Mouse (Mus musculus): ENCODE results near the gene Mbd3l2. TPM values are rescaled to one million over a fixed set of nuclear protein-coding genes. Genes with fewer than 3 reads are reported as not detected.
"Not testable (repeated sequence)": the region's sequence is repeated elsewhere in the genome, so short reads cannot be mapped to it uniquely, and the experiment has no call there.

The Mbd3l2 gene
- not detected in 2 replicates for polyA plus RNA-seq (2016; fragmentation: Nextera tagmentation; extraction: Ambion mirVana)

DNA sequence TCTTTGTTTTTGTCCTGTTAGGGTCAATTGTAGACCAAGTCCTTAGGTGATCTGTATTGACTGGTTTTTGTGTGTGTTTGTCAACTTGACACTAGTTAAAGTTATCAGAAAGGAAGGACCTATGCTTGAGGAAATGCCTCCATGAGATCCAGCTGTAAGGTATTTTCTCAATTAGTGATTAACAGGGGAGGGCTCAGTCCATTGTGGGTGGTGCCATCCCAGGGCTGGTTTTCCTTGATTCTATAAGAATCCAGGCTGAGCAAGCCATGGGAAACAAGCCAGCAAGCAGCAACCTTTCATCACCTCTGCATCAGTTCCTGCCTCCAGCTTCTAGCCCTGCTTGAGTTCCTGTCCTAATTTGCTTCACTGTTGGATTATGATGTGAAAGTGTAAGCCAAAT lies at the start of gene Mbd3l2:
Gene Mbd3l2 (plus strand): TSS at position 301 of the 400 bp plus-strand sequence.
- Histone ChIP-seq H3K27me3 (ENCODE audit: insufficient read depth, poor library complexity, severe bottlenecking) (no peaks in the 10 kb centered on the region), H3K4me3 (no peak within 1 kb of the TSS), H3K36me3 (no peaks in the 10 kb centered on the region), H3K9me3 (no peaks in the 10 kb centered on the region), H3K27ac (no peak within 1 kb of the TSS), H3K4me1 (replicated peaks) (no peaks in the 10 kb centered on the region)
- no peak for DNase-seq (ENCODE audit: low spot score)

DNA sequence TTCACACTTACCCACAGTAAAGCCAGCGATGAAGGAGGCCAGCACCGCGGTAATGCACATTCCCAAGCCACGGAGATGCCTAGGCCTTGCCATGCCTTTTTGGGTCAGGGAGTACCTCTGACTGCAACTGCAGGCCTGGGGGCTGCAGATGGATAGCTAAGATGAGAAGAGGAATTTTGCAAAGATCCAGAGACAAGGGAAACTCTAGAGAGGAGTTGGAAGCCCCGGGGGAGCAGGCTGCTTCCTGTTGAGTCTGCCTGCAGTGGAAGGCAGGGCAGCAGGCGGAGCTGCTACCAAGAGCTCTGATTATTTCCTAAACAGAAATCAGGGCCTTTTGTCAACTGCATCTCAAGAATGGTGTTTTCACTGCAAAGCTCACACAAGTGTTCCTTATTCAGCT lies 44.7 kb upstream of the Mbd3l2 start:
- peak; percentile 14 for DNase-seq (ENCODE audit: low spot score)
- H3K27ac ChIP-seq = no peak overlapping the region
- H3K4me1 ChIP-seq (replicated peaks) = no peaks in the 10 kb centered on the region
- 26% methylated on average over 6 of the region's 6 CpGs for WGBS
- H3K27me3 ChIP-seq (ENCODE audit: insufficient read depth, poor library complexity, severe bottlenecking) = no peaks in the 10 kb centered on the region
- no peak overlapping the region for H3K4me3 ChIP-seq
- H3K9me3 ChIP-seq = no peaks in the 10 kb centered on the region
- no peaks in the 10 kb centered on the region for H3K36me3 ChIP-seq

DNA sequence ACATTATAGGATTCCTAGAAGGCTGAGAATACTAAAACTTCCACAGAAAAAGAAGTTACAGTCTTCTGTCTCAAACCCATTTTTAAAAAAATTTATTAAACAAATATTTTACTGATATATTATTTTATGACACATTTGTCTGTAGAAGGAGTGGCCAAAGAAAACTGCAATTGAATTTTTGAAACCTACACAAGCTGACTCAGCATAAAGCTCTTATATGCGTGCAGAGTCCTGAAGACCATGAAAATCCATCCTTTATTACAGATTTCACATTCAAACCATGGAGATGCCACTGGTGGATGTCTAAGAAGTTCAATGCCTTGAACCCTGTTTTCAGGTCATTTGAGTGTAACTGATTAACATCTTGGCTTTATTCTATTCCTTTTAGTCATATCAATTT lies 30.8 kb upstream of the Mbd3l2 start:
- H3K4me1 ChIP-seq (replicated peaks) = no peaks in the 10 kb centered on the region
- H3K4me3 ChIP-seq = no peak overlapping the region
- no peak for DNase-seq (ENCODE audit: low spot score)
- no peak overlapping the region for H3K27ac ChIP-seq
- 72% methylated on average over 1 of the region's 1 CpGs for WGBS
- H3K36me3 ChIP-seq = no peaks in the 10 kb centered on the region
- H3K9me3 ChIP-seq = no peaks in the 10 kb centered on the region
- H3K27me3 ChIP-seq (ENCODE audit: insufficient read depth, poor library complexity, severe bottlenecking) = no peaks in the 10 kb centered on the region

- H3K27me3 ChIP-seq (ENCODE audit: insufficient read depth, poor library complexity, severe bottlenecking); H3K4me3 ChIP-seq; H3K36me3 ChIP-seq; DNase-seq (ENCODE audit: low spot score); H3K4me1 ChIP-seq (replicated peaks); H3K9me3 ChIP-seq; H3K27ac ChIP-seq: not testable (repeated sequence)
- WGBS = 74% methylated on average over 2 of the region's 2 CpGs
Observed at GRCm38 (mm10) chr9:18402895-18403294, 27.6 kb upstream of the Mbd3l2 start, which contains the start of gene Naalad2. Gene Naalad2 (minus strand): TSS chr9:18402995.

GRCm38 (mm10) chr9:18404118-18404517 lies 26.3 kb upstream of the Mbd3l2 start, which contains the start of gene Ubtfl1:
Gene Ubtfl1 (plus strand): TSS chr9:18404418.
- Histone ChIP-seq H3K27ac (no peak within 1 kb of the TSS), H3K4me1 (replicated peaks) (no peaks in the 10 kb centered on the region), H3K9me3 (no peaks in the 10 kb centered on the region), H3K4me3 (no peak within 1 kb of the TSS), H3K27me3 (ENCODE audit: insufficient read depth, poor library complexity, severe bottlenecking) (no peaks in the 10 kb centered on the region), H3K36me3 (no peaks in the 10 kb centered on the region)
- DNase-seq (ENCODE audit: low spot score) = no peak
- WGBS = 90% methylated on average over 1 of the region's 1 CpGs

DNA sequence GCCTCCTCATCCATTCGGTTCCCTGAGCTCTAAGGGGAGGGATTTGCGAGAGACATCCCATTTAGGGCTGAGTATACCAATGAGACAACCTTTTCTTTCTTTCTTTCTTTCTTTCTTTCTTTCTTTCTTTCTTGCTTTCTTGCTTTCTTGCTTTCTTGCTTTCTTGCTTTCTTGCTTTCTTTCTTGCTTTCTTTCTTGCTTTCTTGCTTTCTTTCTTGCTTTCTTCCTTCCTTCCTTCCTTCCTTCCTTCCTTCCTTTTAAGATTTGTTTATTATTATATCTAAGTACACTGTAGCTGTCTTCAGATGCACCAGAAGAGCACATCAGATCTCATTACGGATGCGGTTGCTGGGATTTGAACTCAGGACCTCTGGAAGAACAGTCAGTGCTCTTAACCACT lies 18.1 kb upstream of the Mbd3l2 start:
- not testable (repeated sequence) for H3K4me3 ChIP-seq; DNase-seq (ENCODE audit: low spot score); H3K36me3 ChIP-seq; H3K4me1 ChIP-seq (replicated peaks); H3K27ac ChIP-seq; H3K27me3 ChIP-seq (ENCODE audit: insufficient read depth, poor library complexity, severe bottlenecking); H3K9me3 ChIP-seq
- WGBS = 84% methylated on average over 4 of the region's 4 CpGs

- DNase-seq (ENCODE audit: low spot score) = no peak
- no peaks in the 10 kb centered on the region for H3K36me3 ChIP-seq
- 90% methylated on average over 10 of the region's 10 CpGs for WGBS
- H3K4me1 ChIP-seq (replicated peaks) = no peaks in the 10 kb centered on the region
- no peak overlapping the region for H3K27ac ChIP-seq
- no peaks in the 10 kb centered on the region for H3K27me3 ChIP-seq (ENCODE audit: insufficient read depth, poor library complexity, severe bottlenecking)
- no peak overlapping the region for H3K4me3 ChIP-seq
- no peaks in the 10 kb centered on the region for H3K9me3 ChIP-seq
Observed at GRCm38 (mm10) chr9:18431687-18432086, 1.2 kb downstream of the Mbd3l2 start.

DNA sequence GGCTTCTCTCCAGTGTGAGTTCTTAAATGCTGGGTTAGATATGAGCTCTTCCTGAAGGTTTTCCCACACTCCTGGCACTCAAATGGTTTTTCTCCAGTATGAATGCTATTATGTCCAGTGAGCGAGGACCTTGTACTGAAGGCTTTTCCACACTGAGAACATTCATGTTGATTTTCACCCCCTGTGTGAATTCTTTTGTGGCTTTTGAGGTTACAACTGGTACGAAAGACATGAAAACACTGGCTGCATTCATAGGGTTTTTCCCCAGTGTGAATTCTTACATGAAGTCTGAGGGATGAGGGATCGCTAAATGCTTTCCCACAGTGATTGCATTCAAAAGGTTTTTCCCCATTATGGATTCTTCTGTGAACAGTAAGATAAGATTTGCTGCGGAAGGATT lies 26.1 kb downstream of the Mbd3l2 start:
- no peak for DNase-seq (ENCODE audit: low spot score)
- H3K36me3 ChIP-seq = peaks cover 59% of the 10 kb centered on the region
- WGBS = 90% methylated on average over 4 of the region's 4 CpGs
- H3K27me3 ChIP-seq (ENCODE audit: insufficient read depth, poor library complexity, severe bottlenecking) = no peaks in the 10 kb centered on the region
- peaks cover 18% of the 10 kb centered on the region for H3K9me3 ChIP-seq
- H3K4me3 ChIP-seq = no peak overlapping the region
- H3K27ac ChIP-seq = no peak overlapping the region
- no peaks in the 10 kb centered on the region for H3K4me1 ChIP-seq (replicated peaks)

- Histone ChIP-seq H3K4me3 (no peak overlapping the region), H3K4me1 (replicated peaks) (no peaks in the 10 kb centered on the region), H3K9me3 (0 out of 2 replicates have a peak, but pooled peaks cover 6% of the 10 kb centered on the region), H3K27me3 (ENCODE audit: insufficient read depth, poor library complexity, severe bottlenecking) (no peaks in the 10 kb centered on the region), H3K27ac (no peak overlapping the region), H3K36me3 (peaks cover 44% of the 10 kb centered on the region)
- WGBS = 65% methylated on average over 3 of the region's 3 CpGs
- DNase-seq (ENCODE audit: low spot score) = no peak
Observed at GRCm38 (mm10) chr9:18467350-18467749, 36.9 kb downstream of the Mbd3l2 start.

- H3K27me3 ChIP-seq (ENCODE audit: insufficient read depth, poor library complexity, severe bottlenecking) = no peaks in the 10 kb centered on the region
- peaks cover 5% of the 10 kb centered on the region for H3K4me1 ChIP-seq (replicated peaks)
- 0 out of 2 replicates have a peak, but pooled peaks cover 6% of the 10 kb centered on the region for H3K9me3 ChIP-seq
- H3K36me3 ChIP-seq = peaks cover 40% of the 10 kb centered on the region
- WGBS = 88% methylated on average over 3 of the region's 3 CpGs
- H3K27ac ChIP-seq = no peak overlapping the region
- DNase-seq (ENCODE audit: low spot score) = no peak
- H3K4me3 ChIP-seq = no peak overlapping the region
Observed at GRCm38 (mm10) chr9:18468005-18468404, 37.6 kb downstream of the Mbd3l2 start.

- 5% methylated on average over 39 of the region's 39 CpGs for WGBS
- Histone ChIP-seq H3K27ac (peak overlapping the region; percentile 90), H3K4me3 (peak overlapping the region; percentile 65), H3K9me3 (no peaks in the 10 kb centered on the region), H3K4me1 (replicated peaks) (peaks cover 7% of the 10 kb centered on the region), H3K27me3 (ENCODE audit: insufficient read depth, poor library complexity, severe bottlenecking) (no peaks in the 10 kb centered on the region), H3K36me3 (no peaks in the 10 kb centered on the region)
- DNase-seq (ENCODE audit: low spot score) = peak; percentile 88
Observed at GRCm38 (mm10) chr9:18473324-18474128, 43.1 kb downstream of the Mbd3l2 start.

DNA sequence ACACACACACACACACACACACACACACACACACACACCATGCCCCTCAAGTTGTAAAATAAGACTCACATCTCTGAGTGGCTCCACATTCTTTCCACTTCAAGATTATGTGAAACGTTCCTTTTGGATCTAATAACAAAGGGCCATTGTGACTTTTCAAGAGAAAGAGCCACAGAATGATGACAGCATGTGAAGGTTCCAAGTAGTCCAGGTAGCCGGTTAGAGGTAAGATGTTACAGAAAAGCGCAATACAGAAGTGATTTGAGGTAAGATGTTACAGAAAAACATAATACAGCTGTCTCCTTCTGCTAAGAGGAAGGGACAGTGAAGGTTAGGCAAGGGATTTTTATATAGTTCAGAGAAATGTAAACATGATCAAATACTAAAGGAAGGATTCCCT lies 47.7 kb downstream of the Mbd3l2 start, which contains the start of the genes Zfp558 and Mbd3l1:
Gene Zfp558 (minus strand): TSS at position 101 of the 400 bp plus-strand sequence.
Gene Mbd3l1 (plus strand): TSS at position 192 of the 400 bp plus-strand sequence.
- DNase-seq (ENCODE audit: low spot score) = no peak
- no peaks in the 10 kb centered on the region for H3K9me3 ChIP-seq
- 0 out of 2 replicates have a peak, but pooled peaks cover under 1% of the 10 kb centered on the region for H3K4me1 ChIP-seq (replicated peaks)
- H3K4me3 ChIP-seq = no peak within 1 kb of the TSS
- WGBS = 78% methylated on average over 3 of the region's 3 CpGs
- H3K27me3 ChIP-seq (ENCODE audit: insufficient read depth, poor library complexity, severe bottlenecking) = no peaks in the 10 kb centered on the region
- no peaks in the 10 kb centered on the region for H3K36me3 ChIP-seq
- no peak within 1 kb of the TSS for H3K27ac ChIP-seq
